Mouse (Mus musculus) bone marrow, adult 2 months (tissue): ENCODE measurements around the gene Olfr750.

Source experiments
- CTCF ChIP-seq: fragments of 200-500 bp; IDR thresholded peaks from 2 replicates; pipeline ENCODE4 v1.5.1; 2011; ENCODE audit warnings: low read length, control low read depth; ENCODE audit not compliant: control insufficient read depth, insufficient read depth
- POLR2A ChIP-seq: fragments of 200-500 bp; IDR thresholded peaks from 2 replicates; pipeline ENCODE4 v1.6.1; 2011; ENCODE audit warnings: low read depth, mild to moderate bottlenecking, control low read depth, low read length, borderline replicate concordance; ENCODE audit not compliant: control insufficient read depth

DNA sequence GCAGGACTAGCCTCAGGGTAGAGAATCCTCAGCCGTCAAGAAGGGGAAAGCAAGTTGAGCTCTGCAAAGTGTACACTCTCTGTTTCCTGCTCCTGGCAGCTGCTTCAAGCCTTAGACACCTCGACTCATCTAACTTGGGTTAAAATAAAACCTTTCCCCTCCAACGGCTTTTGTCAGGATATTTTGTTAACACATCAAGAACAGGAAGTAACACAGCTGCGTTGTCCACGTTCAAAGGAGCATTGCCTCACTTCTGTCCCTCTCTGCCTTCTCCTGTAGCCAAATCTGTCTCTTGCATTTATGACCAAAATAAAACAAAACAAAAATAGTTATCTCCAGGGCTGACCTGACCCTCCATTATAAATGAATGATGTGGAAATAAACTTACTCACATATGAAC, 26.4 kb downstream of the Olfr750 start:
- no peak for TF ChIP-seq POLR2A
- TF ChIP-seq CTCF: no peak
